Mouse (Mus musculus) midbrain, embryonic 11.5 days (tissue): ENCODE results near the gene Lrrc75b. TPM values are rescaled to one million over a fixed set of nuclear protein-coding genes. Genes with fewer than 3 reads are reported as not detected.
A peak's percentile ranks its signal among the peaks of the same experiment; 100 is the strongest.

Source experiments
- ATAC-seq: fragments of 200-750 bp; cut with Nextera tagmentation; 2 replicates; pipeline ENCODE4 v1.8.0; 2017; ENCODE audit warnings: moderate TSS enrichment, moderate library complexity; ENCODE audit not compliant: low FRiP score
- DNase-seq: peaks from one replicate; pipeline ENCODE4 v3.0.0; 2015; ENCODE audit warnings: low spot score; ENCODE audit errors: missing footprints
- H3K27ac ChIP-seq: fragments of 300-500 bp; sonication (generic); 2 replicates; pipeline ENCODE4 v1.5.1; 2014; ENCODE audit warnings: low read depth, low read length
- H3K27me3 ChIP-seq: fragments of 300-500 bp; sonication (generic); 2 replicates; pipeline ENCODE4 v1.6.1; 2014; ENCODE audit warnings: mild to moderate bottlenecking, low read length, moderate library complexity, mixed read lengths; ENCODE audit not compliant: control insufficient read depth, insufficient read depth
- H3K36me3 ChIP-seq: fragments of 300-500 bp; sonication (generic); 2 replicates; pipeline ENCODE4 v1.6.1; 2014; ENCODE audit warnings: mild to moderate bottlenecking, low read length, moderate library complexity, mixed read lengths; ENCODE audit not compliant: control insufficient read depth, insufficient read depth
- H3K4me1 ChIP-seq: fragments of 300-500 bp; sonication (generic); 2 replicates; pipeline ENCODE4 v1.6.1; 2014; ENCODE audit warnings: low read length; ENCODE audit not compliant: control insufficient read depth, insufficient read depth
- H3K4me2 ChIP-seq: fragments of 300-500 bp; sonication (generic); 2 replicates; pipeline ENCODE4 v1.6.1; 2014; ENCODE audit warnings: mild to moderate bottlenecking, moderate library complexity
- H3K4me3 ChIP-seq: fragments of 300-500 bp; sonication (generic); 2 replicates; pipeline ENCODE4 v1.5.1; 2014; ENCODE audit warnings: low read depth, low read length
- H3K9ac ChIP-seq: fragments of 300-500 bp; sonication (generic); 2 replicates; pipeline ENCODE4 v1.6.1; 2014; ENCODE audit warnings: low read length
- H3K9me3 ChIP-seq: fragments of 300-500 bp; sonication (generic); 2 replicates; pipeline ENCODE4 v1.6.1; 2016; ENCODE audit warnings: low read length; ENCODE audit not compliant: control insufficient read depth
- WGBS: fragments of 180-500 bp; shearing (Covaris S2); extraction: QIAGEN DNeasy Blood & Tissue Kit; methylation state at CpG from one replicate; pipeline ENCODE4 v1.1.7; 2014; 5-methylcytosine and 5-hydroxymethylcytosine counted together
- polyA plus RNA-seq: library from polyadenylated mRNA; unstranded; fragments of >200 nt; fragmentation: Nextera tagmentation; extraction: Ambion mirVana; gene quantifications from 2 replicates; pipeline ENCODE4 v1.2.1, GENCODE M21; 2014

The Lrrc75b gene
- polyA plus RNA-seq, 1 experiment from 2014 or later, result 3.3 TPM

DNA sequence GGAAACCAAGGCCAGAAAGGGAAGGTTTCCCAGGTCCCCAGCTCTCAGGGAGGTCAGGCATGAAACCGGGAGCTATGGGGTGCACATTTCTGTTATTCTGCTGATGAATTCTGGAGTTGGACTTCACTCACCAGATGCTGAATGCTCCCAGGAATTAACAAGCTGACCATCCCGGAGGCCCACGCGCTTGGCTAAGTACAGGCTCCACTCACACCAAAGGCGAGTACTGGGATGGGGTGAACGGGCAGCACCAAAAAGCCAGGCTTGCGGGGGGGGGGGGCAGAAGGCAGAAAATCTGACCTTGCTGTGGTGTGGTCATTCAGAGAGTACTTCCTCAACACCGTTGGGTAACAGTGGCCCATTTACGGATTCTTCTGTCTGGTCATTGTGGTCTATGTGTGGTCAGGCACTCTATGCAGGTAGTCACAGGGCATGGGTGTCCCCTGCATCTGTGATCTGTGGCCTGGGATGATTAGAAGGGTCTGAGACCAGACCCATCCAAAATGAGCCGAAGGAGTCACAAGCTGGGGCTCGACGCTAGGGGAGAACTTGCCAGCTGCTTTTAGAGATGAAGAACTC, 4.6 kb upstream of the Lrrc75b start:
- 86% methylated on average over 12 of the region's 12 CpGs for whole genome bisulfite sequencing
- H3K27me3 ChIP-seq, result peaks cover 15% of the 10 kb centered on the region
- H3K9ac ChIP-seq, result no peak overlapping the region
- no peak overlapping the region for H3K4me2 ChIP-seq
- H3K36me3 ChIP-seq, result no peaks in the 10 kb centered on the region
- no peak overlapping the region for H3K4me3 ChIP-seq
- no peak overlapping the region for H3K27ac ChIP-seq
- peaks cover 3% of the 10 kb centered on the region; the same call in 1 of the 2 replicates for H3K4me1 ChIP-seq
- H3K9me3 ChIP-seq, result no peaks in the 10 kb centered on the region
- ATAC-seq (no peak), DNase-seq (peak; percentile 44)

DNA sequence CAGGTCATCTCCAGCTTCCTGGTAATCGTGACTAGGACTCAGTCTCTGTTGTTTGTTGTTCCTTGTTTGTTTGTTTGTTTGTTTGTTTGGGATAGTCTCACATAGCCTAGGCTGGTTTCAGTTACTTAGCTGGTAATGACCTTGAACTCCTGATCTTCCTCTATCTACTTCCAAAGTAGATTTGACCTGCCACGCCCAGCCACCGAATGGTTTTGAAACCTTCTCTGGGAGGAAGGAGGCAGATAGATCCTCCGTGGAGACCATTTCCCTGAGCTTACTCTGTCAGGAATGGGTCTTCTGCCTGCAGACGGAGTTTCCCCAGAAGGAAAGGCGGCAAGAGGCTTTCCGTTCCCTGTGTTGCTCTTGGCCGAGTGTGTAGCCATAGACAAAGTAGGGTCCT, 2.5 kb upstream of the Lrrc75b start:
- H3K9ac ChIP-seq, result no peak overlapping the region
- H3K27ac ChIP-seq, result no peak overlapping the region
- WGBS, result 76% methylated on average over 8 of the region's 8 CpGs
- peaks cover 25% of the 10 kb centered on the region for H3K27me3 ChIP-seq
- no peak overlapping the region for H3K4me3 ChIP-seq
- DNase-seq (peak; percentile 77), ATAC-seq (no peak)
- H3K4me2 ChIP-seq, result no peak overlapping the region
- peaks cover 6% of the 10 kb centered on the region; the same call in 1 of the 2 replicates for H3K4me1 ChIP-seq
- no peaks in the 10 kb centered on the region for H3K9me3 ChIP-seq
- no peaks in the 10 kb centered on the region for H3K36me3 ChIP-seq

DNA sequence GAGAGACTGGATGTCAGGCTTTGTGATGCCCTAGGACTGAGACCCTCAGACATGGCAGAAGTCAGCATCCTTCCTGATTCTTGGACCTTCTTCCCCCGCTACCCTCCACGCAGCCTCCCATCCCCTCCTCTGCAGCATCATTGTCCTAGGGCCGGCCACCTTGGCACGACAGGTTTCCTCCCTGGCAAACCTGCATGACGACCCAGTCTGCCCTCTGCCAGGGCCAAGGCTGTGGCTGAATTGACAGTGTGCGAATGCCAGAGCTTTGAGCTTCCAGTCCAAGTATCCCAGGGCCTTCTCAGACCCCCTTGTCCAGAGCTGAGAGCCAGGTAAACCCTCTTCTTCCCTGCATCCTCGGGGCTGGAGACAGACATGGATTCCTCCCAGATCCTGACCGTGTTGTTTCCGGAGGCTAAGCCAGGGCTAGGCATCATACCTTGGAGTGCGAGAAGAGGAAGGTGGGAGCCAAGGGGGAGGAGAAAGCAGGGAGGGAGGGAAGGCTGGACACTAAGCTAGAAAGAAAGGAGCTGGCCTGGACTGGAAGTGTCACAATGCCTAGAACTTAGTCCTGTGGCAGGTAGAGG, 1.0 kb upstream of the Lrrc75b start, which contains the start of gene Ggt1:
Ggt1 (plus strand) TSS at position 534 of the 584 bp plus-strand sequence.
- H3K9me3 ChIP-seq, result no peaks in the 10 kb centered on the region
- H3K4me1 ChIP-seq, result peaks cover 8% of the 10 kb centered on the region
- peak; percentile 80 for DNase-seq
- H3K36me3 ChIP-seq, result no peaks in the 10 kb centered on the region
- peak within 1 kb of the TSS; percentile 68 for H3K9ac ChIP-seq
- WGBS, result 45% methylated on average over 10 of the region's 10 CpGs
- ATAC-seq, result no peak
- no peak within 1 kb of the TSS for H3K27ac ChIP-seq
- peaks cover 25% of the 10 kb centered on the region for H3K27me3 ChIP-seq
- peak within 1 kb of the TSS; percentile 48; the same call in 1 of the 2 replicates for H3K4me3 ChIP-seq
- peak within 1 kb of the TSS; percentile 65 for H3K4me2 ChIP-seq

DNA sequence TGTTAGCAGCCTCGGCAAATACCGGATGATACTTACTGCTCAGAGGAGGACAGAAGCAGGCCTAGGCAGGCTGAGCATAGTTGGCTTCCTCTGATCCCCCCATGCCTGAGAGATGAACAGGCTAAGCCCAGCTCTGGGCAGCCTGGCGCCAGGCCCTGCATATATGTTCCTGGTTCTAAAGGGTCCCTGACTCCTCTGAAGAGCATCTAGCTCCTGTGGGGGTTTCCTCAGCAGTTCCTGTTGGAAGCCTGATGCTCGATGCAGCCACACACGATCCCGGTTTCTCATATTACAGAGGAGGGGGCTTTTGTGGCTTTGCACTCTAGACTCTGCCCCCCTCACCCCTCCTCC, 394 bp upstream of the Lrrc75b start:
- DNase-seq (no peak), ATAC-seq (peak; percentile 12; the same call in 1 of the 2 replicates)
- H3K4me2 ChIP-seq, result peak overlapping the region; percentile 65
- H3K9me3 ChIP-seq, result no peaks in the 10 kb centered on the region
- peak overlapping the region; percentile 48 for H3K4me3 ChIP-seq
- no peaks in the 10 kb centered on the region for H3K36me3 ChIP-seq
- no peak overlapping the region for H3K27ac ChIP-seq
- peaks cover 25% of the 10 kb centered on the region for H3K27me3 ChIP-seq
- peaks cover 9% of the 10 kb centered on the region for H3K4me1 ChIP-seq
- H3K9ac ChIP-seq, result peak overlapping the region; percentile 68
- WGBS, result 12% methylated on average over 6 of the region's 6 CpGs

DNA sequence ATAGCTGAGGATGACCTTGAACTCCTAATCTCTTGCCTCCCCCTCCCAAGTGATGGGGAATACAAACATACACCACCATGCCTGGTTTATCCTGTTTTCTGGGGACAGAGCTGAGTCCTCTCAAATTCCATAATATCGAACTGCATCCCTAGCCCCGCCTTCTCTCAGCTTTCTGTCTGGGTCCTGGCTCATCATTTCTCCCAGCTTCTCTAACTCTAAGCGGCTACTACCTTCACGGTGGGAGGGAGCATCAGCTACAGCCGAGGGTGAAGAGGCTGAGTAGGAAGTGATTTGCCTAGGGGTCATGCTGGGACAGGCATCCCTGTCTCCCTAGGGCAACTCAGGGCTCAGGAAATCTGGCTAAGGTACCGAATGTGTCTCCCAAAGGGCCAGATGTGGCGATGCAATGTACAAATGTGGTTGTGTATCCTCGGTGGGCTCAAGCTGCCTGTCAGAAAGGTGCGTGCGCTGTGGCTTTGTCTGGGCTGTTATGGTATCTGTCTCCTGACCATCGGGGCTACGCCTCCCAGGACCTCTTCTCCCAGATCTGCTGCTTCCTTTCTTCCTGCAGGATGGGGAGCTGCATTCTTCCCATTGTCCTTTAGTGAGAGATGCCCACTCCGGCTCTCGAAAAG, 972 bp downstream of the Lrrc75b start:
- H3K4me2 ChIP-seq, result peak overlapping the region; percentile 65
- no peaks in the 10 kb centered on the region for H3K9me3 ChIP-seq
- H3K4me1 ChIP-seq, result peaks cover 9% of the 10 kb centered on the region
- WGBS, result 3% methylated on average over 14 of the region's 14 CpGs
- peak overlapping the region; percentile 68 for H3K9ac ChIP-seq
- H3K4me3 ChIP-seq, result peak overlapping the region; percentile 48
- peaks cover 25% of the 10 kb centered on the region for H3K27me3 ChIP-seq
- H3K36me3 ChIP-seq, result no peaks in the 10 kb centered on the region
- DNase-seq (peak; percentile 86), ATAC-seq (peak; percentile 25; the same call in 1 of the 2 replicates)
- peak overlapping the region; percentile 54 for H3K27ac ChIP-seq

DNA sequence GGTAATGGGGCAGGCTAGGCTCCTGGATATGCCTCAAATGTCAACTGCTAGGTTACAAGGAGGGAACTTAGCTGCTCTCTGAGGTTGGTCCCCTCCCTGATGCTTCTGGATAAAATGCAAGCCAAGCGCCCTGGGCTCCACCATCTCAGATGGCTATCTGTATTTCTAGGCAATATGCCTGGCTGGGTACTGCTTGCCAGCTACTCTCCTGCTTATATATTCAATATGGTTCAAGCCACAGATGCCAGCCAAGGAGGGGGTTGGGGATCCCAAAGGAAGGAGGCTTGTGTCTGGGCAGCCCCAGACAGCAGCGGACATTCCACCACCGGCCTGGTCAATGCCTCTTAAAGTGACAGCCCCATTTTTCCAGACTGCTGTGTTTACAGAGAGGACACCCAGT, 1.6 kb downstream of the Lrrc75b start:
- H3K4me3 ChIP-seq, result peak overlapping the region; percentile 7; the same call in 1 of the 2 replicates
- no peak overlapping the region for H3K27ac ChIP-seq
- H3K9ac ChIP-seq, result no peak overlapping the region
- no peaks in the 10 kb centered on the region for H3K9me3 ChIP-seq
- no peaks in the 10 kb centered on the region for H3K36me3 ChIP-seq
- ATAC-seq, result no peak
- H3K27me3 ChIP-seq, result peaks cover 25% of the 10 kb centered on the region
- H3K4me1 ChIP-seq, result peaks cover 9% of the 10 kb centered on the region
- DNase-seq, result no peak
- WGBS, result 21% methylated on average over 3 of the region's 3 CpGs
- H3K4me2 ChIP-seq, result no peak overlapping the region; the same call in 1 of the 2 replicates

DNA sequence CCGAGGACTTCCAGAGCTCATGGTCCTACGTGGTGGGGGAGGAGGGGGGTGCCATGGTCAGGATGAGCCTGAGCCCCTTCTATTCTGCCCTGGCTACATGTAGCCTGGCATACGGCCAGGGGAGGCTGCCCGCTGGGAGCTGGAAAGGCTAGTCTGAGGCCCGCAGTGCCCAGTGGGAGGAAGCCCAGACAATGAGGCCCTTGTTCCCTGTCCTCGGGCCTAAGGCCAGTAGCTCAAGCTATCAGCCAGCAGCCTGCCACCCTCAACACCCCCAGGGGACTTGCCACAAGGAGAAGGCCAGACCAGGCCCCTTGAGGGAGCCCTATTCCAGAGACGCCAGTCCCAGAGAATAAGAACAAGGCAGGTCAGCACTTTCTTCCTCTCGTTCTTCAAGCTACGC, 4.1 kb downstream of the Lrrc75b start:
- H3K27me3 ChIP-seq, result peaks cover 21% of the 10 kb centered on the region
- no peak for DNase-seq
- no peak overlapping the region for H3K9ac ChIP-seq
- no peaks in the 10 kb centered on the region for H3K9me3 ChIP-seq
- no peak overlapping the region for H3K4me3 ChIP-seq
- 0 out of 2 replicates have a peak, but pooled peaks have one; percentile 3 for ATAC-seq
- no peaks in the 10 kb centered on the region for H3K36me3 ChIP-seq
- no peak overlapping the region for H3K27ac ChIP-seq
- H3K4me1 ChIP-seq, result peaks cover 9% of the 10 kb centered on the region
- H3K4me2 ChIP-seq, result no peak overlapping the region
- 44% methylated on average over 9 of the region's 9 CpGs for WGBS

DNA sequence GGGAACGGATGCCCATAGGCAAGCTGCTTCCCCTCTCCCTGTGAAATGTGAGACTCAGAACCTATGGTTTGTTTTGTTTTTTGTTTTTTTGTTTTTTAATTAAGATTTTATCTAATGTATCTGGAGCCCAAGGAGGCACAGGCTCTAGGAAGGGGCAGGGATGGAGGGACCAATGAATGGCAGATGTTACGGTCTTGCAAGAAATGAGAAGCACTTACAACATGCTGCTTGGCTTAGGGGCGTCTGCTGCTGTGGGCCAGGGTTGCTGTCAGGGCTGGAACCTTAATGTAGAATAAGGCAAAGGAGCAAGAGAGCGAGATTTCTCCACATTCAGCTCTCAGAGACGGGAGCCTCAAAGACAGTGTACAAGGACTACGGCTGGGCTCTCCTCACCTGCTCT, 4.6 kb downstream of the Lrrc75b start:
- Histone ChIP-seq H3K4me2 (no peak overlapping the region), H3K36me3 (no peaks in the 10 kb centered on the region), H3K9me3 (no peaks in the 10 kb centered on the region), H3K27ac (no peak overlapping the region), H3K27me3 (peaks cover 16% of the 10 kb centered on the region), H3K4me3 (no peak overlapping the region), H3K9ac (no peak overlapping the region), H3K4me1 (peaks cover 9% of the 10 kb centered on the region)
- ATAC-seq, result no peak
- WGBS, result 80% methylated on average over 6 of the region's 6 CpGs
- DNase-seq, result no peak

DNA sequence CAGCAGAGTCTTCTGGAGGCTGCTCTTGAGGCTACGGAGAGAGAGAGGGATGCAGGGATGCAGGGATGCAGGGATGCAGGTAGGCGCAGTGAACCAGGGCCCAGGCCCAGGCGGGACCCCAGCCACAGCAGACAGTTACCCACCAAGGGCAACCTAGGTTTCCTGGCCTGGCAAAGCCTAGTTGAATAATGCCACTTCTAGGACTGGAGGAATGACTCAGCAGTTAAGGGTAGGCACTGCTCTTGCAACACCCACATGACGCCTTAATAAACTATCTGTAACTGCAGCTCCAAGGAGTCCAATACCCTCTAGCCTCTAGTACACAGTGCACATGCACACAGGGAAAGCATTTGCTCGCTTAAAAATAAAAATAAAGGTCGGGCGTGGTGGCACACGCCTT, 6.0 kb downstream of the Lrrc75b start:
- DNase-seq (no peak), ATAC-seq (no peak)
- no peak overlapping the region for H3K4me3 ChIP-seq
- H3K4me2 ChIP-seq, result no peak overlapping the region
- no peak overlapping the region for H3K9ac ChIP-seq
- peaks cover 4% of the 10 kb centered on the region for H3K4me1 ChIP-seq
- peaks cover 4% of the 10 kb centered on the region; the same call in 1 of the 2 replicates for H3K27me3 ChIP-seq
- H3K27ac ChIP-seq, result no peak overlapping the region
- WGBS, result 87% methylated on average over 8 of the region's 8 CpGs
- H3K9me3 ChIP-seq, result no peaks in the 10 kb centered on the region
- H3K36me3 ChIP-seq, result no peaks in the 10 kb centered on the region
